Mouse (Mus musculus): ENCODE measurements at regions not wholly inside any gene's neighbourhood (a gene's known extent, or its start where the extent isn't known, plus 50 kb on each side); places are given as distances from the start of the nearest gene placed in this dataset.
"Not testable (repeated sequence)": the region's sequence is repeated elsewhere in the genome, so short reads cannot be mapped to it uniquely, and the experiment has no call there.

GRCm38 (mm10) chr12:48462392-48462791 lies 920.1 kb upstream of the Foxg1 start:
- no peak for TF ChIP-seq ZNF384 (IDR thresholded peaks at IDR 0.05; ENCODE audit: low read depth, low read length)
- TF ChIP-seq MAFK (IDR thresholded peaks at IDR 0.05; ENCODE audit: insufficient read depth, low read depth, low read length), result no peak
- TF ChIP-seq HCFC1 (IDR thresholded peaks at IDR 0.05; ENCODE audit: borderline replicate concordance, insufficient read depth, low read length), result no peak
- TF ChIP-seq CHD2 (IDR thresholded peaks at IDR 0.05; ENCODE audit: low read depth, low read length), result no peak
- Histone ChIP-seq H3K27ac (ENCODE audit: insufficient read depth, low read depth, low read length, poor library complexity, severe bottlenecking) (no peak overlapping the region), H3K9ac (ENCODE audit: insufficient read depth, low read depth, low read length, poor library complexity, severe bottlenecking) (no peak overlapping the region), H3K4me3 (ENCODE audit: insufficient read depth in 1 of 2, low read depth in 1 of 2, low read length in 2 of 2, poor library complexity in 1 of 2, severe bottlenecking in 1 of 2) (no peak overlapping the region), H3K9me3 (ENCODE audit: control insufficient read depth, insufficient read depth, low read depth, low read length) (no peaks in the 10 kb centered on the region), H3K4me1 (ENCODE audit: control insufficient read depth in 2 of 2, insufficient read depth in 2 of 2, low read length in 2 of 2, poor library complexity in 1 of 2) (no peaks in the 10 kb centered on the region), H3K36me3 (ENCODE audit: control insufficient read depth, insufficient read depth, low read length, poor library complexity, severe bottlenecking) (no peaks in the 10 kb centered on the region)
- in situ Hi-C loops (cut with MboI; ENCODE audit: low sequenced_read_pairs in 2 of 2, unreplicated experiment in 2 of 2), result no loop called here
- DNase-seq (ENCODE audit: low read depth, low spot score), result no peak

- Histone ChIP-seq H3K4me3 (ENCODE audit: insufficient read depth in 1 of 2, low read depth in 1 of 2, low read length in 2 of 2, poor library complexity in 1 of 2, severe bottlenecking in 1 of 2) (no peak overlapping the region), H3K27ac (ENCODE audit: insufficient read depth, low read depth, low read length, poor library complexity, severe bottlenecking) (no peak overlapping the region), H3K9me3 (ENCODE audit: control insufficient read depth, insufficient read depth, low read depth, low read length) (no peaks in the 10 kb centered on the region), H3K4me1 (ENCODE audit: control insufficient read depth in 2 of 2, insufficient read depth in 2 of 2, low read length in 2 of 2, poor library complexity in 1 of 2) (no peaks in the 10 kb centered on the region), H3K36me3 (ENCODE audit: control insufficient read depth, insufficient read depth, low read length, poor library complexity, severe bottlenecking) (no peaks in the 10 kb centered on the region), H3K9ac (ENCODE audit: insufficient read depth, low read depth, low read length, poor library complexity, severe bottlenecking) (no peak overlapping the region)
- in situ Hi-C loops (cut with MboI; ENCODE audit: low sequenced_read_pairs in 2 of 2, unreplicated experiment in 2 of 2), result no loop called here
- TF ChIP-seq ZC3H11A (IDR thresholded peaks at IDR 0.05; ENCODE audit: borderline replicate concordance, low read depth, low read length), result no peak
- no peak for DNase-seq (ENCODE audit: low read depth, low spot score)
Measured at GRCm38 (mm10) chr12:48500735-48501134, 881.7 kb upstream of the Foxg1 start.

DNA sequence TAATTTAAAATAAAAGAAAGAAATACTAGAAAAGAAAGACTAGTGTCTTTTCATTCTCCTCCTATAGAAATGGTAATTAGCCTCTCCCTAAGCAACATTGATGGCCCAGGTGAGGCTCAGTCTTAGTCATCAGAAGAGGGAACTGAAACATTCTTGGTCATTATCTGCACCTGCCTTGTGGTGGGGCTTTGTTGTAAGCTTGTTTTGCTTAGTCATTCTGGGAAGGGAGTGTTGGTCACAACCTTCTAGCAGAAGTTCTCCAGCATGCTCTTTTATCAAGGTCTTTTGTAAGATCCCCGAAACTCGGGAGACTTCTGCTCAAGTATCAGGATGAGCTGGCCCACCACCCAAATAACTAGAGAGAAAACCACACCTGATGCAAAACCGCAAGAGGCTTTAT lies 870.9 kb upstream of the Foxg1 start:
- H3K27ac ChIP-seq (ENCODE audit: insufficient read depth, low read depth, low read length, poor library complexity, severe bottlenecking), result peak overlapping the region; percentile 64
- no peak for DNase-seq (ENCODE audit: low read depth, low spot score)
- no peaks in the 10 kb centered on the region for H3K4me1 ChIP-seq (ENCODE audit: control insufficient read depth in 2 of 2, insufficient read depth in 2 of 2, low read length in 2 of 2, poor library complexity in 1 of 2)
- no peaks in the 10 kb centered on the region for H3K36me3 ChIP-seq (ENCODE audit: control insufficient read depth, insufficient read depth, low read length, poor library complexity, severe bottlenecking)
- in situ Hi-C loops (cut with MboI; ENCODE audit: low sequenced_read_pairs in 2 of 2, unreplicated experiment in 2 of 2), result no loop called here
- TF ChIP-seq HCFC1 (IDR thresholded peaks at IDR 0.05; ENCODE audit: borderline replicate concordance, insufficient read depth, low read length) (no peak), ZNF384 (IDR thresholded peaks at IDR 0.05; ENCODE audit: low read depth, low read length) (no peak), CHD2 (IDR thresholded peaks at IDR 0.05; ENCODE audit: low read depth, low read length) (no peak), ZC3H11A (IDR thresholded peaks at IDR 0.05; ENCODE audit: borderline replicate concordance, low read depth, low read length) (no peak), MAFK (IDR thresholded peaks at IDR 0.05; ENCODE audit: insufficient read depth, low read depth, low read length) (peak; percentile 63; the same call in 1 of the 2 replicates)
- H3K9me3 ChIP-seq (ENCODE audit: control insufficient read depth, insufficient read depth, low read depth, low read length), result peaks cover 4% of the 10 kb centered on the region; the same call in 1 of the 2 replicates
- H3K9ac ChIP-seq (ENCODE audit: insufficient read depth, low read depth, low read length, poor library complexity, severe bottlenecking), result no peak overlapping the region
- no peak overlapping the region for H3K4me3 ChIP-seq (ENCODE audit: insufficient read depth in 1 of 2, low read depth in 1 of 2, low read length in 2 of 2, poor library complexity in 1 of 2, severe bottlenecking in 1 of 2)

DNA sequence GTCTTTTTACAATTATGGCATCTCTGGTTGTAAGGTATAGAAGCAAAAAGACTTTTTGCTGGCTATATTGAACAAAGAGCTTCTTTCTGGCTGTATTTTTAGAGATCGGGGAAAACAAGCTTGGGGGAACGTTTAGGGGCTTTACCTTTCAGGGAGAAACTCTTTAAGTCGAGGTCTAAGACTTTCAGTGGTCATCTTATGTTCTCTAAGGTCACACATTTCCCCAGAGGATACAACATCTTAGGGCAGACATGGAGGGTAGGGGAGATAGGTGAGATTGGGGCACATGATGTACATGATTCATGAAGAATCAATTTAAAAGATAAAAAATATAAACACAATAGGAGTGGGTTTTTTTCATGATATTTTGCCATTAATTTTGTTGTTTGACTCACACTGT lies 870.2 kb upstream of the Foxg1 start:
- Histone ChIP-seq H3K9ac (ENCODE audit: insufficient read depth, low read depth, low read length, poor library complexity, severe bottlenecking) (no peak overlapping the region), H3K9me3 (ENCODE audit: control insufficient read depth, insufficient read depth, low read depth, low read length) (peaks cover 4% of the 10 kb centered on the region; the same call in 1 of the 2 replicates), H3K36me3 (ENCODE audit: control insufficient read depth, insufficient read depth, low read length, poor library complexity, severe bottlenecking) (no peaks in the 10 kb centered on the region), H3K4me1 (ENCODE audit: control insufficient read depth in 2 of 2, insufficient read depth in 2 of 2, low read length in 2 of 2, poor library complexity in 1 of 2) (no peaks in the 10 kb centered on the region), H3K27ac (ENCODE audit: insufficient read depth, low read depth, low read length, poor library complexity, severe bottlenecking) (peak overlapping the region; percentile 64; the same call in 1 of the 2 replicates), H3K4me3 (ENCODE audit: insufficient read depth in 1 of 2, low read depth in 1 of 2, low read length in 2 of 2, poor library complexity in 1 of 2, severe bottlenecking in 1 of 2) (no peak overlapping the region)
- TF ChIP-seq HCFC1 (IDR thresholded peaks at IDR 0.05; ENCODE audit: borderline replicate concordance, insufficient read depth, low read length) (no peak), ZC3H11A (IDR thresholded peaks at IDR 0.05; ENCODE audit: borderline replicate concordance, low read depth, low read length) (no peak), CHD2 (IDR thresholded peaks at IDR 0.05; ENCODE audit: low read depth, low read length) (no peak), MAFK (IDR thresholded peaks at IDR 0.05; ENCODE audit: insufficient read depth, low read depth, low read length) (no peak), ZNF384 (IDR thresholded peaks at IDR 0.05; ENCODE audit: low read depth, low read length) (no peak)
- no peak for DNase-seq (ENCODE audit: low read depth, low spot score)
- in situ Hi-C loops (cut with MboI; ENCODE audit: low sequenced_read_pairs in 2 of 2, unreplicated experiment in 2 of 2), result no loop called here

DNA sequence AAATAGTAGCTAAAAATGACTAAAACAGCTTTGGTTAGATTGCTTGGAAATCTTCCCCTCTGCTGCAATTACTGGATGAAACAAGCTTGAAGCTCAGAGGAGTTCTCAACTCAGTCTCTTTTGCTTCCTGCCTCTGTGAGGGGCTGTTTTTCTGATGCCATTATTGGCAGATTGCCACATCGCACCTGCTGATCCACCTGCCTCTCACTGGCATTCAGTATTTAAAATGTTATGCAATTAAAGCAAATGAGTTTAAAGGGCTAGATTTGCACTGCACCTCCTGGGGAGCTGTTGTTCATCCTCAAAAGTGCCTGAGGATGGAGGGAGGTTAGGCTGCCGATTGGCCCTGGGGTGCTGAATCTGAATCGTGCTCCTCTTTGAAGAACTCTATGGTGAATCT lies 860.5 kb upstream of the Foxg1 start:
- no peak overlapping the region for H3K4me3 ChIP-seq (ENCODE audit: insufficient read depth in 1 of 2, low read depth in 1 of 2, low read length in 2 of 2, poor library complexity in 1 of 2, severe bottlenecking in 1 of 2)
- H3K27ac ChIP-seq (ENCODE audit: insufficient read depth, low read depth, low read length, poor library complexity, severe bottlenecking), result no peak overlapping the region
- DNase-seq (ENCODE audit: low read depth, low spot score), result no peak
- H3K4me1 ChIP-seq (ENCODE audit: control insufficient read depth in 2 of 2, insufficient read depth in 2 of 2, low read length in 2 of 2, poor library complexity in 1 of 2), result no peaks in the 10 kb centered on the region
- in situ Hi-C loops (cut with MboI; ENCODE audit: low sequenced_read_pairs in 2 of 2, unreplicated experiment in 2 of 2), result no loop called here
- H3K36me3 ChIP-seq (ENCODE audit: control insufficient read depth, insufficient read depth, low read length, poor library complexity, severe bottlenecking), result no peaks in the 10 kb centered on the region
- TF ChIP-seq CHD2 (IDR thresholded peaks at IDR 0.05; ENCODE audit: low read depth, low read length) (no peak), HCFC1 (IDR thresholded peaks at IDR 0.05; ENCODE audit: borderline replicate concordance, insufficient read depth, low read length) (no peak), ZNF384 (IDR thresholded peaks at IDR 0.05; ENCODE audit: low read depth, low read length) (no peak), MAFK (IDR thresholded peaks at IDR 0.05; ENCODE audit: insufficient read depth, low read depth, low read length) (no peak), ZC3H11A (IDR thresholded peaks at IDR 0.05; ENCODE audit: borderline replicate concordance, low read depth, low read length) (no peak)
- H3K9ac ChIP-seq (ENCODE audit: insufficient read depth, low read depth, low read length, poor library complexity, severe bottlenecking), result no peak overlapping the region
- no peaks in the 10 kb centered on the region for H3K9me3 ChIP-seq (ENCODE audit: control insufficient read depth, insufficient read depth, low read depth, low read length)

GRCm38 (mm10) chr12:48559690-48560089 lies 822.8 kb upstream of the Foxg1 start:
- DNase-seq (ENCODE audit: low read depth, low spot score); H3K36me3 ChIP-seq (ENCODE audit: control insufficient read depth, insufficient read depth, low read length, poor library complexity, severe bottlenecking); H3K27ac ChIP-seq (ENCODE audit: insufficient read depth, low read depth, low read length, poor library complexity, severe bottlenecking); H3K9me3 ChIP-seq (ENCODE audit: control insufficient read depth, insufficient read depth, low read depth, low read length); in situ Hi-C loops (cut with MboI; ENCODE audit: low sequenced_read_pairs in 2 of 2, unreplicated experiment in 2 of 2); H3K9ac ChIP-seq (ENCODE audit: insufficient read depth, low read depth, low read length, poor library complexity, severe bottlenecking); H3K4me3 ChIP-seq (ENCODE audit: insufficient read depth in 1 of 2, low read depth in 1 of 2, low read length in 2 of 2, poor library complexity in 1 of 2, severe bottlenecking in 1 of 2); H3K4me1 ChIP-seq (ENCODE audit: control insufficient read depth in 2 of 2, insufficient read depth in 2 of 2, low read length in 2 of 2, poor library complexity in 1 of 2): not testable (repeated sequence)
